Mouse (Mus musculus) hindbrain, embryonic 13.5 days (tissue): ENCODE results near the gene Supt4a. TPM values are rescaled to one million over a fixed set of nuclear protein-coding genes. Genes with fewer than 3 reads are reported as not detected.
A peak's percentile ranks its signal among the peaks of the same experiment; 100 is the strongest.

Experiments used
- microRNA counts: library from miRNA; unstranded; fragments of <30 nt; microRNA quantifications from one replicate; lab custom pipeline; 2016
- microRNA-seq: library from miRNA; unstranded; fragments of <30 nt; microRNA quantifications from one replicate; pipeline ENCODE4, GENCODE M21; 2016
- polyA plus RNA-seq: library from polyadenylated mRNA; unstranded; fragments of >200 nt; fragmentation: Nextera tagmentation; extraction: Ambion mirVana; gene quantifications from 2 replicates; pipeline ENCODE4 v1.2.1, GENCODE M21; 2015

Gene Supt4a
- polyA plus RNA-seq, 1 experiment from 2014 or later = 150 TPM

MicroRNA genes within 50 kb of the gene (microRNA counts, 519-probe panel; counts per million panel counts)
- 3,436 counts per million, percentile 43 among the panel's probes with 10 or more counts for microRNA mmu-miR-142-3p (lab: Ali Mortazavi, UCI)
- microRNA mmu-miR-142-5p (lab: Ali Mortazavi, UCI) = 4,299 counts per million, percentile 71 among the panel's probes with 10 or more counts

Small RNA genes lying within 50 kb of the gene (microRNA-seq; reads per million reads assigned to microRNA genes)
- not detected for gene Mir142
- gene Mir142b = not detected

Other genes with a start within 250 kb of the Supt4a start
- gene Gm11492, start 170.9 kb upstream of the Supt4a start, polyA plus RNA-seq = not detected in 2 replicates
- gene Sept4, start 168.6 kb upstream of the Supt4a start, polyA plus RNA-seq = 20.2 and 22.4 TPM in 2 replicates
- 60.4 and 60.7 TPM in 2 replicates for gene Mtmr4, start 145.4 kb upstream of the Supt4a start, polyA plus RNA-seq
- gene Hsf5, start 120.4 kb upstream of the Supt4a start, polyA plus RNA-seq = 0.51 and 0.63 TPM in 2 replicates
- 0.71 and 0.75 TPM in 2 replicates for gene Rnf43, start 74.8 kb upstream of the Supt4a start, polyA plus RNA-seq
- 40.7 and 40.8 TPM in 2 replicates for gene Tspoap1, start 23.0 kb downstream of the Supt4a start, polyA plus RNA-seq
- gene Mpo, start 56.0 kb downstream of the Supt4a start, polyA plus RNA-seq = 0.65 and 1.00 TPM in 2 replicates
- gene Lpo, start 90.7 kb downstream of the Supt4a start, polyA plus RNA-seq = 0.41 and 1.5 TPM in 2 replicates
- 14.7 and 15.3 TPM in 2 replicates for gene Mks1, start 115.7 kb downstream of the Supt4a start, polyA plus RNA-seq
- gene Epx, start 138.0 kb downstream of the Supt4a start, polyA plus RNA-seq = 0.06 TPM in 1 of 2 replicates, not detected in the other
- gene Olfr462, start 154.7 kb downstream of the Supt4a start, polyA plus RNA-seq = not detected in 2 replicates
- gene Olfr463, start 159.8 kb downstream of the Supt4a start, polyA plus RNA-seq = not detected in 2 replicates
- 0.10 and 0.23 TPM in 2 replicates for gene Olfr464, start 183.4 kb downstream of the Supt4a start, polyA plus RNA-seq
- gene Dynll2, start 250.0 kb downstream of the Supt4a start, polyA plus RNA-seq = 50.6 and 51.1 TPM in 2 replicates